Mouse (Mus musculus) liver, embryonic 15.5 days (tissue): ENCODE results near the gene Plce1. TPM values are rescaled to one million over a fixed set of nuclear protein-coding genes. Genes with fewer than 3 reads are reported as not detected.

ENCODE experiments used
- ATAC-seq: fragments of 200-750 bp; cut with Nextera tagmentation; 2 replicates; pipeline ENCODE4 v1.8.0; 2017; ENCODE audit warnings: moderate number of reproducible peaks, mild to moderate bottlenecking, moderate library complexity; ENCODE audit not compliant: insufficient read depth
- H3K27ac ChIP-seq: fragments of 300-500 bp; sonication (generic); replicated peaks from 2 replicates; pipeline ENCODE4 v1.5.1; 2015; ENCODE audit warnings: mild to moderate bottlenecking, inconsistent platforms
- H3K27me3 ChIP-seq: fragments of 300-500 bp; sonication (generic); 2 replicates; pipeline ENCODE4 v1.6.1; 2015; ENCODE audit warnings: mild to moderate bottlenecking, inconsistent platforms
- H3K36me3 ChIP-seq: fragments of 300-500 bp; sonication (generic); replicated peaks from 2 replicates; pipeline ENCODE4 v1.6.1; 2015; ENCODE audit warnings: moderate library complexity, mild to moderate bottlenecking, inconsistent platforms
- H3K4me1 ChIP-seq: fragments of 300-500 bp; sonication (generic); replicated peaks from 2 replicates; pipeline ENCODE4 v1.6.1; 2015; ENCODE audit warnings: inconsistent platforms
- H3K4me2 ChIP-seq: fragments of 300-500 bp; sonication (generic); 2 replicates; pipeline ENCODE4 v1.6.1; 2015; ENCODE audit warnings: moderate library complexity, mild to moderate bottlenecking, inconsistent platforms
- H3K4me3 ChIP-seq: fragments of 300-500 bp; sonication (generic); replicated peaks from 2 replicates; pipeline ENCODE4 v1.5.1; 2015; ENCODE audit warnings: mild to moderate bottlenecking, inconsistent platforms
- H3K9ac ChIP-seq: fragments of 300-500 bp; sonication (generic); 2 replicates; pipeline ENCODE4 v1.6.1; 2015; ENCODE audit warnings: moderate library complexity, mild to moderate bottlenecking, inconsistent platforms
- H3K9me3 ChIP-seq: fragments of 300-500 bp; sonication (generic); replicated peaks from 2 replicates; pipeline ENCODE4 v1.6.1; 2016; ENCODE audit warnings: inconsistent platforms
- WGBS: fragments of 180-500 bp; shearing (Covaris S2); methylation state at CpG from one replicate; pipeline ENCODE4 v1.1.7; 2015; ENCODE audit warnings: mixed read lengths; ENCODE audit not compliant: insufficient replicate concordance; 5-methylcytosine and 5-hydroxymethylcytosine counted together
- polyA plus RNA-seq: library from polyadenylated mRNA; unstranded; fragments of >200 nt; fragmentation: Nextera tagmentation; extraction: Ambion mirVana; gene quantifications from 2 replicates; pipeline ENCODE4 v1.2.1, GENCODE M21; 2015

The Plce1 gene
- polyA plus RNA-seq: 0.47 and 0.77 TPM in 2 replicates

- Histone ChIP-seq H3K4me2 (peak within 1 kb of the TSS; percentile 59), H3K9ac (no peak within 1 kb of the TSS), H3K4me1 (no peaks in the 10 kb centered on the region), H3K4me3 (peak within 1 kb of the TSS; percentile 48), H3K36me3 (no peaks in the 10 kb centered on the region), H3K9me3 (no peaks in the 10 kb centered on the region), H3K27me3 (peaks cover 59% of the 10 kb centered on the region), H3K27ac (no peak within 1 kb of the TSS)
- under 1% methylated on average over 86 of the region's 90 CpGs for WGBS
- peak; percentile 64 for ATAC-seq
Measured at GRCm38 (mm10) chr19:38480731-38481621, at the start of gene Plce1. Plce1 (plus strand) TSS chr19:38481109.

DNA sequence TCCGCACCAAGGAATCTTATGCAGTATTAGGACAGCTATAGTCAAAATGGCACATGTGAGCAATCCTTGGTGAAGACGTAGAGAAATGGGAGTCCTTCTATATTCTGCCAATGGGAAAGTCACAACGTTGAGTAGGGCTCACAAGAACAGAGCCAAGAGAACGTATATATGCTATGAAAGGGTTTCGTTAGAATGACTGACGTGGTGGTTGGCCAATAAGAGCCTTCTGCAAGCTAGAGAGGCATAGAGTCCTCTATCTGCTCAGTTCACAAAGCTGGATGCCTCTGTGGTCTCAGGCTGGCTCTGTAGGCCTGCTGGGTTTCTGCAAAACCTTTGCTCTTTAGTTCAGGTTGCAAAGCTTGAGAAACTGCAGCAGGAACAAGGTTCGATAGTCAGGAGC lies 49.6 kb upstream of the Plce1 start:
- Histone ChIP-seq H3K4me2 (no peak overlapping the region), H3K27ac (no peak overlapping the region), H3K27me3 (no peaks in the 10 kb centered on the region), H3K9me3 (no peaks in the 10 kb centered on the region), H3K4me1 (no peaks in the 10 kb centered on the region), H3K36me3 (no peaks in the 10 kb centered on the region), H3K4me3 (no peak overlapping the region), H3K9ac (no peak overlapping the region)
- 67% methylated on average over 7 of the region's 7 CpGs for WGBS
- ATAC-seq: no peak

DNA sequence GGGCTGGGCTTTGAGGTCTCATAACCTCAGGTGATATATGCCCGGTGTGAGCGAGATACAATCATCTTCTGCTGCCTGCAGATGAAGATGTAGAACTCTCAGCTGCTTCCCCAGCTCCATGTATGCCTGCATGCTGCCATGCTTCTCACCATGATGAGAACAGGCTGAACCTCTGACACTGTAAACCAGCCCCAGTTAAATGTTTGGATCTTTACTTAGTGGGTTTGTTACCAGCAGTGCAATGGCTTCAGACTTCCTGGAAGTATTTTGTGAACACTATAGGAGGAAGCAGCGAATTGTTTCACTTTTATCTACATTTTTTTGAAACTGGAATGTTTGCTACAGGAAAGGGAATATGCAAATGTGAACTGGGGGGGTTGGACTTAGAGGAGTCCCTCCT lies 48.9 kb upstream of the Plce1 start:
- 53% methylated on average over 3 of the region's 3 CpGs for WGBS
- H3K36me3 ChIP-seq: no peaks in the 10 kb centered on the region
- no peak overlapping the region for H3K4me2 ChIP-seq
- ATAC-seq: no peak
- no peak overlapping the region for H3K9ac ChIP-seq
- no peaks in the 10 kb centered on the region for H3K9me3 ChIP-seq
- no peak overlapping the region for H3K4me3 ChIP-seq
- H3K27me3 ChIP-seq: no peaks in the 10 kb centered on the region
- no peaks in the 10 kb centered on the region for H3K4me1 ChIP-seq
- H3K27ac ChIP-seq: no peak overlapping the region

DNA sequence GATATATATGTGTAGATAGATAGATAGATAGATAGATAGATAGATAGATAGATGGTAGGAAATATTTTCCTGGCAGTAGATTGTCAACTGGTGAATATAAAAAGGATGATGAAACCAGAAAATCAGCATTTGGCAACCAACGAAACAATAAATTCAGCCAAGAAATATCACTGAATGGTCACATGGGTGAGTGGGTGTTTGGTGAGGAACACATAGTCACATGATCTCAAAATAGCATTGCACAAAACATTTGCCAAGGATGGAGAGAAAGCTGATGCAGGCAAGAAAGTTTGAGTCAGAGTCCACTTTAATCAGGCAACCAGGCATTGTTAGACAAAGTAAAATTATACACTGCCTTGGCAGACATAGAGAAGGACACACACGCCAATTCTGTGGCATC lies 47.5 kb upstream of the Plce1 start:
- no peak for ATAC-seq
- no peaks in the 10 kb centered on the region for H3K27me3 ChIP-seq
- H3K9me3 ChIP-seq: no peaks in the 10 kb centered on the region
- H3K4me2 ChIP-seq: no peak overlapping the region
- no peak overlapping the region for H3K27ac ChIP-seq
- no peak overlapping the region for H3K9ac ChIP-seq
- no peaks in the 10 kb centered on the region for H3K4me1 ChIP-seq
- no peaks in the 10 kb centered on the region for H3K36me3 ChIP-seq
- 73% methylated on average over 2 of the region's 2 CpGs for WGBS
- H3K4me3 ChIP-seq: no peak overlapping the region

DNA sequence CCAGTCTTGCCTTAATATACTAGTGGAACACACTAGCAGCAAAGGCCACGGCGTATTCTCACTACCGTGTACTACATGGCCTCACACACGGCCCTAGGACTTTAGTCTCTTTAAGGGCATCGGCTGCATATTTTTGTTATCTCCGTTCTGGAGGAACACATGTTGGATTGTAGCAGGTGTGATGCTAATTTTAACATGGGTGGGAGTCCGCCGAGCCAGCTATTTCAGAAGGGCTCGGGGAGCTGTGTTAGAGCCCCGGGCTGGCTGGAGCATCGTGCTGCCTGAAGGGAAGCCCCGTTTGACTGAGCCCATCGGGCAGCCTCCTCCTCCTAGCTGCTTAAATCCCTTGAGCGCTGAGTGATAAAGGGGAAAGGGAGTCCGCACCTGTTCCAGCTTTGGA lies 45.7 kb upstream of the Plce1 start:
- Histone ChIP-seq H3K4me1 (no peaks in the 10 kb centered on the region), H3K9me3 (no peaks in the 10 kb centered on the region), H3K4me2 (no peak overlapping the region), H3K4me3 (no peak overlapping the region), H3K36me3 (no peaks in the 10 kb centered on the region), H3K27me3 (no peaks in the 10 kb centered on the region), H3K27ac (no peak overlapping the region), H3K9ac (no peak overlapping the region)
- WGBS: 79% methylated on average over 15 of the region's 15 CpGs
- no peak for ATAC-seq

DNA sequence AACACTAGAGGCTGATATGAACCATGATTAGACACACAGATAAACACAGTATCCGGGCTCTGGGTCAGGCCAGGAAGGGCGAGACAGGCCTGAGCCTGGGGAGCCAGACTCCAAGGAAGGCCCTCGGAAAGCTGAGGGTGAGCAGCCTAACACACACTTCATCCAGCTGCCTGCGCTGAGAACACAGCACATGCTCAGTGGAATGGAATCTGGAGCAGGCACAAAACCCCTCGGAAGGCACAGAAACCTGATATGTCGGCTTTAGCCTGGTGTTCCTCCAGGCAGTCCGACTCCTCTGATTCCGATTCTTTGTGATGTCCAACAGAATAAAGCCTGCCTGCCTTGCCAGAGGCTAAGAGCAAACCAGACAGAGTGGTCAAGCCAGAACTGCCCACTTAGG lies 39.0 kb upstream of the Plce1 start:
- 72% methylated on average over 8 of the region's 8 CpGs for WGBS
- Histone ChIP-seq H3K9me3 (no peaks in the 10 kb centered on the region), H3K4me1 (no peaks in the 10 kb centered on the region), H3K27me3 (no peaks in the 10 kb centered on the region), H3K9ac (no peak overlapping the region), H3K4me2 (no peak overlapping the region), H3K36me3 (no peaks in the 10 kb centered on the region), H3K27ac (no peak overlapping the region), H3K4me3 (no peak overlapping the region)
- ATAC-seq: no peak

- WGBS: 40% methylated on average over 5 of the region's 5 CpGs
- no peaks in the 10 kb centered on the region for H3K36me3 ChIP-seq
- no peaks in the 10 kb centered on the region for H3K27me3 ChIP-seq
- no peak overlapping the region for H3K27ac ChIP-seq
- no peaks in the 10 kb centered on the region for H3K9me3 ChIP-seq
- H3K4me3 ChIP-seq: no peak overlapping the region
- ATAC-seq: no peak
- no peak overlapping the region for H3K4me2 ChIP-seq
- H3K9ac ChIP-seq: no peak overlapping the region
- H3K4me1 ChIP-seq: no peaks in the 10 kb centered on the region
Measured at GRCm38 (mm10) chr19:38445758-38446157, 35.2 kb upstream of the Plce1 start.

DNA sequence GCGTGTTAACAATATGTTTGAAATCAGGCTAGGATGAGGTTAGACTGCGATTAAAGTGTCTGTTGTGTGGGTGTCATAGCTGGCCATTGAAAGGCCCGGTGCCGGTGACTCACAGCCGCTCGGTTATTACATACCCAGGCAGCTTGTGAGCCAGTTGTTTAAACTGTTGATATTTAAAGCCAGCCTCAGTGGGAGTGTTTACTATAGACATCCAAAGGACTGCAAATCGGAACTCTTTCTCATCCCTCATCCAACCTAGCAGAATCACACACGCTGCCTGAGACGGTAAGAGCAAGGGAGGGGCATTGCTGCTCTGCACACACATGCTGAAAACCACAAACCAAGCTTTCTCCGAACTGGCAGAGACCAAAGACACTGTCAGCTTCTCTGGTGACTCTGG lies 25.7 kb upstream of the Plce1 start:
- H3K27ac ChIP-seq: no peak overlapping the region
- ATAC-seq: no peak
- H3K36me3 ChIP-seq: no peaks in the 10 kb centered on the region
- no peak overlapping the region for H3K4me3 ChIP-seq
- H3K9me3 ChIP-seq: no peaks in the 10 kb centered on the region; the same call in 1 of the 2 replicates
- WGBS: 70% methylated on average over 10 of the region's 10 CpGs
- no peaks in the 10 kb centered on the region for H3K27me3 ChIP-seq
- no peak overlapping the region for H3K9ac ChIP-seq
- no peak overlapping the region for H3K4me2 ChIP-seq
- H3K4me1 ChIP-seq: no peaks in the 10 kb centered on the region

DNA sequence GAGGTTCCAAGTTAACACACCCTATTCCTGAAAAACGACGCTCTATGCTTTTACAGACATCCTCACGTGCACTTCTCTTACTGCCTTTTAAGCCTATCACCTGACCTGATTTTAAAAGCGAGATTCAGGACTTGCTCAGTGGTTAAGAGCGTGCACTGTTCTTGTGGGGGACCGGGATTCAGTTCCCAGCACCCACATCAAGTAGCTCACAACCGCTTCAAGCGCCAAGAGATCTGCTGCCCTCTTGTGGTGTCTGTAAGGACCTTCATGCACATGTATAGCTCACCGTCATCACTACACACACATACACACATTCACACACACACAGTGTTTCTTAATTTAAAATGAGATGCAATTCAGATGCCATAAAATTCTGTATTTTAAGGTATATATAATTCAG lies 21.9 kb upstream of the Plce1 start:
- ATAC-seq: no peak
- Histone ChIP-seq H3K9ac (no peak overlapping the region), H3K4me2 (no peak overlapping the region), H3K4me3 (no peak overlapping the region), H3K27me3 (no peaks in the 10 kb centered on the region), H3K27ac (no peak overlapping the region), H3K9me3 (no peaks in the 10 kb centered on the region; the same call in 1 of the 2 replicates), H3K36me3 (no peaks in the 10 kb centered on the region), H3K4me1 (no peaks in the 10 kb centered on the region)
- WGBS: 80% methylated on average over 9 of the region's 9 CpGs

GRCm38 (mm10) chr19:38460696-38461095 lies 20.2 kb upstream of the Plce1 start:
- H3K27me3 ChIP-seq: no peaks in the 10 kb centered on the region

DNA sequence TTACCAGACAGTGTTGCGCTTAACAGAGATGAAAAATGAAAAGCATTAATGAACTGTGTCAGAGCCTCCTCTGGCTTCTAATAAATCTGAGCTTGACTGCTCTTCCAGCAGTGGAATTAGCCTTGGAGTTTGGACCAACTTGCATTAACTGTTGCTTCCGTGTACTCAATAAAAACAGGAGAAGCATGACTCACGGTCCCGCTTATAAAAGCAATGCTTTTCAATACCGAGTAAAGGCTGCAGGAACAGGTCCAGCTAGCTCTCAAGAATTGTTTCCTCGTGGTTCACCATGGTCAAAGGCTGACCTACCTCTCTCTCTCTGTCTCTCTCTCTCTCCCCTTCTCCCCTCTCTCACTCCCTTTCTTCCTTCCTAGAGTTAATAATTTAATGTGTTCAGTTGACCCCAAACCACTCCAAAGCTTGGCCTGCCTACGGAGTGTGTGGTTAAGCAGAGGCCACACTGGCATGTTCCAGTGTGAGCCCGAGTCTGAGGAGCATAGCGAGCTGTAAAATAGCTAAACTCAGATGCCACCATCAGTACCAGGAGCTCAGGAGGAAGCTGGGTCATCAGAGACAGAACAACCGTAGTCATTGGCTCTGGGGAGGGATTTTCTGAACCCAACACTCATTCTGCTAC lies 10.5 kb upstream of the Plce1 start:
- no peaks in the 10 kb centered on the region for H3K27me3 ChIP-seq
- H3K9ac ChIP-seq: no peak overlapping the region
- H3K4me3 ChIP-seq: no peak overlapping the region
- no peak for ATAC-seq
- H3K36me3 ChIP-seq: no peaks in the 10 kb centered on the region
- H3K27ac ChIP-seq: no peak overlapping the region
- 54% methylated on average over 10 of the region's 10 CpGs for WGBS
- no peaks in the 10 kb centered on the region for H3K9me3 ChIP-seq
- no peaks in the 10 kb centered on the region for H3K4me1 ChIP-seq
- H3K4me2 ChIP-seq: no peak overlapping the region

More at GRCm38 (mm10) chr19:38460696-38461095, 20.2 kb upstream of the Plce1 start:
- ATAC-seq: no peak
- 61% methylated on average over 4 of the region's 4 CpGs for WGBS
- Histone ChIP-seq H3K9me3 (no peaks in the 10 kb centered on the region; the same call in 1 of the 2 replicates), H3K36me3 (no peaks in the 10 kb centered on the region), H3K4me3 (no peak overlapping the region), H3K27ac (no peak overlapping the region), H3K4me1 (no peaks in the 10 kb centered on the region), H3K4me2 (no peak overlapping the region), H3K9ac (no peak overlapping the region)
